Mouse (Mus musculus) telencephalon, adult 2 months (tissue): ENCODE measurements around the gene Tnik.
A peak's percentile ranks its signal among the peaks of the same experiment; 100 is the strongest.

Experiments
- DNase-seq: peaks from one replicate; pipeline ENCODE4 v3.0.0-alpha.2; 2011; ENCODE audit warnings: low read depth, low spot score

Gene Tnik

GRCm38 (mm10) chr3:28263948-28264840 lies 1.2 kb downstream of the Tnik start:
- DNase-seq: peak; percentile 35

DNA sequence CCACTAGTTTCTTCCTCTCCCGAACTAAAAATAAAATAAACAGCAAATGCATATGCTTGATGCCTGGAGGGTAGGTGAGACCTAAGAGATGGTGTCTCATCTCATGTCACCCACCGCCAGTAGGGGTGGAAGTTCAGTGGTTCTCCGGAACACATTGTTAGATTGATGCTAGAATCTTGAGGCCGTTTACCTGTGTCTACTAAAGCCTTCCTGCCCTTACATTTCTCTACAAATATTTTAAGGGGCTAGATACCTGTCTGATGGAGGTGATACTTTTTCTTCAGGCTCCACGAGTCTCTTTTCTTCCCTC lies 1.8 kb downstream of the Tnik start:
- no peak for DNase-seq

DNA sequence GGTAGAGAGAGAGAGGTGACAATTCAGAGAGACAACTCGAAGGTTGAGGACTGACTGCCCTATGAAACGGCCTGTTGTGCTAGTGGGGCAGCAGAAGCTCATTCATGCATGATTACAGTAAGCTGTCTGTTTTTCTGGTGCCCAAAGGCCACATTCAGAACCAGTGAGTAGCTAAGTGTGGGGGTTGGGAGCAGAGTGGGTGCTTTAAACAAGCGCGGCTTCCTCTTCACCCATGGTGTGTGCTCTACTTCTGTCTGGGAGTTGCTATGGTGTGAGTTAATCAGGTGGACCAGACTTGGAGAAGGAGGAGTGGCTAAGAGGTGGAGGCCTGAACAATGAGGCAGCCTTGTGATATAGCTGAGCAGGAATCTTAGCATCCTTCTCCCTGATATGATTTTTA lies 2.2 kb downstream of the Tnik start:
- peak; percentile 49 for DNase-seq

DNA sequence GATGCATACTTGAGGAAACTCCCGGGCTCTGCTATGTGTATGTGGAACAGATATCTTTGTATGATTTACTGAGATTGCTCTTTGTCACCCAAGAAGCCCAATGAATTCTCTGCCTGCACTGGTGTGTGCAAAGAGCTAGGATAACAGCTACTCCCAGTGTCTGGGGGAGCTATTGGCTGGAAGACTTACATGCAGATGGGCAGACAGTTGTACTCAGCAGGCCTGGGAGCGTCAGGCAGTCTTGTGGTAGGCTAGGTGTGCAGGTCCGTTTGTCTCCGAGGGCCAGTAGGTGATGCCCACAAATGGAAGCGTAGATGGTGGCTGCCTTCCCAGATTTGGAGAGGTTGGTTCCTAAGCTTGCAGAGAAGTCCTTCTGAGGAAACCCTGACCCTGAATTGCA lies 2.6 kb downstream of the Tnik start:
- DNase-seq: peak; percentile 21

DNA sequence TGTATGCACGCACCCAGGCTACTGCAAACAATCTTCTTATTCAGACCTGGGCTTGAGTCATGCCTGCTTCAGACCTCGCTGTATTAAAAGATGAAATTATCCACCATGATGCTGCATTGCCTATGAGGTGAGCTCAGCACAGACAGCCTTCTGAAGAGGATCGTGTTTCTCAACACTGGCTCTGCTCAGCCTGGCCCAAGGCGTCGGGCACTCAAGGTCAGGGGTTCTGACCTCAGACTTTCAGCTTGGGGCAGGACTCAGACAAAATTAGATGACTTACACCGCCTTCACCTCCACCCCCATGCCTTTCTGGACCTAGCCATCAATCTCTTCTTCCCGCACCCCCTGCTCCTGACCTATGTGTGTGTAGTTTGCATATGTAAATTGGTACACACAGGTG lies 4.2 kb downstream of the Tnik start:
- DNase-seq: no peak

DNA sequence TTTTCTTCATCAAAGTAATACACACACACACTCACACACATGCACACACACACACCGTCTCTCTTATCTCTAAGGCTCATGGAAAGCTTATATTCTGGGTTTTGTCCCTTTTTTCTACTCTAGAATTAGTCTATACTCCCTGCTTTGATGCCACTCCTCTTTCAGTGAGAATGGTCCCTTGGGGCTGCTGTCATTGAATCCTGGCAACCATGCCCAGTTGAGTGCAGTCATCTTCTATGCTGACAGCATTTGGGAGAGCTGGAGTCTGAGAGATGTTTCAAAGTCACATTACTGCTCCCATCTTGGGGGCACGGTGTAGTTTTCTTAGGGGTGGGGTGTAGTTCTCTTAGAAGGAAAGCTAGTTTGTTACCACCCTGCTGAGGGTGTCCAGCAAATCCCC lies 6.7 kb downstream of the Tnik start:
- no peak for DNase-seq

DNA sequence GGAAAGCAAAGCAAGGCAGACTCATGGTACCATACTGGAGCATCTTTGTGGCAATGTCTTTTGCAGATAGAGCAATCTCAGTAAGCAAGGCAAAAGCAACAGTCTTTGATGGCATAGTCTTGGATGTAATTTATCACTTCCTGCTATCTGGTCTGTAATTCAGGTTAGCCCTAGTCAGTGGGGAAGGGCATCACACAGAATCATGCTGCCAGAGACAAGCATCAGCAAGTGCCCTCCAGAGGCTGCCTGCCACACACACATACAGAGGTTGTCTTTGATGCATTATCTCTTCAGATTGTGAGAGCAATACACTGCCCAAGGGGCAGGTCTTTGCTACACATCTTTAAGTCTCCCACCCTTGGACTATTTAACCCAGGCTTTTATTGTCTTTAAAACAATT lies 8.9 kb downstream of the Tnik start:
- DNase-seq: no peak

- no peak for DNase-seq
Observed at GRCm38 (mm10) chr3:28274763-28275162, 11.7 kb downstream of the Tnik start.

- DNase-seq: no peak
Observed at GRCm38 (mm10) chr3:28289693-28290092, 26.7 kb downstream of the Tnik start.

DNA sequence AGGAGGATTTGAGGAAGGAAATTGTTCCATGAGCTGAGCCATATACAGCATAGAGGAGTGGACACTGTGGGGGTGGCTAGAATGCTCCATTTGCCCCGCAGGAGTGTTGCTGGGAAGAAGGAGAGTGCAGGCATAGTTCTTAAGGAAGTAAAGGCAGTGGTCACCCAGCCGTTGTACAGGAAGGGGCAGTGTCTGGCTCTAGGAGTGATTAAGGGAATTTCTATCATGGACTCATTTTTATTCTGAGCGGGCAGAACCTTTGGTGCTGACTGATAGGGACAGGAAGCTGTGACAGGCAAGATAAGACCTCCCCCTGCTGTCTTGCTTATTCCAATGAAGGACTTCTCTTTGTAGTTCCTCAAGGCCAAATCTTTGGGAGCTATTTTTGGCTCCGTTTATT lies 38.4 kb downstream of the Tnik start:
- no peak for DNase-seq

DNA sequence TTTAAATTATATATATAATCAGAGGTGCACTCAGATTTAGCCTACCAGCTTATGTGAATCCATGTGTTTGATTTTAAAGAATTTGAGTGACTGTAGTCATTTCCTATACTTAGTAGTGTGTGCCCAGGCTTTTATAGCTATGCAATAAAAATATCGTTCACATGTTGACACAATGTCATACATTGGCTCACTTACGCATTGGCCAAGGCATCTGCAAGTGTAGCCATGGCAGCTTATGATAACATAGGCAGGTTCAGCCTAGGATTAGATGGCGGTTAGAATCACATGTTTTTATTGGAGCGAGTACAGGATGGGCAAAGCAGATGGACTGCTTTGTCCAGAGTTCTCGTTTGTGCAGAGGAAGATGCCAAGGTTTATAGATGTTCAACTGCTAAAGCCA lies 40.9 kb downstream of the Tnik start:
- DNase-seq: no peak

GRCm38 (mm10) chr3:28306852-28307251 lies 43.8 kb downstream of the Tnik start:
- no peak for DNase-seq

DNA sequence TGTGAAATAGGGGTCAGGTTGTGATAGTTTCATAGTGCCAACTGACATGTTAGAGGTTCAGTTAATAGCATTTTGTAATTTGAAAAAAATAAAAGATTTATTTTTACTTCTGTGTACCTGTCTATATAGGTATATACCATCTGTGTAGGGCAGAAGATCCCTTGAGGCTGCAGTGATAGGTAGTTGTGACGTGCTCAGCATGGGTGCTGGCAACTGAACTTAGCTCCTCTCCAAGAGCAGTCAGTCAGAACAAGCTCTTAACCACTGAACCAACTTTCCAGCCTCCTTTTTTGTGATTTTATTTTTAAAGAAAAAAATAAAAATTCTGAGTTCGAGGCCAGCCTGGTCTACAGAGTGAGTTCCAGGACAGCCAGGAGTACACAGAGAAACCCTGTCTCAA lies 51.4 kb downstream of the Tnik start:
- no peak for DNase-seq

- peak; percentile 71 for DNase-seq
Observed at GRCm38 (mm10) chr3:28317339-28317738, 54.3 kb downstream of the Tnik start.

DNA sequence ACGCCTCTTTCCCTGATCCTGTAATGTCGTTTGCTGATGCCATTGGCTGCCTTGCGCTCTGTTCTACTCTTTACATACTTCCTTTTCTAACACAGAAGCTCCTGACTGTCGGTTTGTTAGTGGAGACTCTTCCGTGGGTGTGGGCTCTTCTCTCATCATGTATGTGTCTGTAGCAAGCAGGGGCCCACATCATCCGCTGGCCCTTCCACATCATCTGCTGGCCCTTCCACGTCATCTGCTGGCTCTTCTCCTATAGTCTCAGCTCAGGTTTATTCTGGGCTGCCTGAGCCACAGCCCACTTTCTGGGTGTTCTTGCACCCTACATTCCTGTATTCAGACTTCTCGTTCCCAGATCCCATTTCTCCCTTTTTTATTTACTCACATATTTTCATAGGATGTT lies 58.6 kb downstream of the Tnik start:
- DNase-seq: no peak

DNA sequence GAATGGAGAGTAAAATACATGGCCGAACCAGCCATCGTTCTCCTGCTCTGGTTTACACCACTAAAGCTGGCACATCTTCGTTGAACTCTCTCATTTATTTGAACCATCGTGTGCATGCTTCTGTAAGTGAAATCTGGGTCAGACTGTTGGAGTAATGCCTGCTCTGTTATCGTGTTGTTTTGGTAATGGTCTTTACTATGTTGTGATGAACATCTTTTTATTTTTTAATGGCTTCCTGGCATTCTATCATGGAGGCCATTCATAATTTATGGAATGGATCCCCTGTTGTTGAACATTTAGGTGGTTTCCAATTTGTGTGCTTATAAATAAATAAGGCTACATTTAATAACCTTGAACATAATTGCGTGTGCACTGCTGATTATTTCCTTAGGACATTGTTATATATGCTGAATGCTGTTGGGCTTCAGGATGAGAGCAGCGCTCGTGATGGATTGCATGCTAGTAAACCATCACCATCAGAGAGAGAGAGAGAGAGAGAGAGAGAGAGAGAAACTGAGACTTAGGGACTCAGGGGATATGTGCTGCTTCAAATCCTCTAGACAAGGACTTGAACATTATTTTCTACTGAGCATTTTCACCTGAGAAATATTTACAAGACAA lies 62.7 kb downstream of the Tnik start:
- DNase-seq: no peak

GRCm38 (mm10) chr3:28332316-28332715 lies 69.3 kb downstream of the Tnik start:
- no peak for DNase-seq

DNA sequence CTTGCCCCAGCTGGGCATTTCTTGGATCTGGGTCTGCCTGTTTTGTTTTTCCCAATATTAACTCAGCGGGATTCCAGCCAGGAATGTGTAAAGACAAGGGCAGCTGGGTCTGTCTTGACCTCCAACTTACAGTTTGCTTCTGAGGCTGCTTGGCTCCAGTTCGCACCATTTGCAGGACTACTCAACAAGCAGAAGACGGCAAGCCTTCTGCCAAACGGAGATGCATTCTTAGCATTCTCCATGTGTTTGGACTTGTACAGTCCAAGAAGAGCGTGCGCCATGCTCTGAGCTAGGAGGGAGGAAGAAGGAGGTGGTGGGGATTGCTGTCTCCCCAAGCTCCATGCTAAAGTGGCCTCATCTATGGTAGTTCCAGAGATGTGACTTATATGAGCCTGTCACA lies 70.9 kb downstream of the Tnik start:
- DNase-seq: no peak

- DNase-seq: no peak
Observed at GRCm38 (mm10) chr3:28334547-28334946, 71.5 kb downstream of the Tnik start.

GRCm38 (mm10) chr3:28340071-28340470 lies 77.1 kb downstream of the Tnik start:
- no peak for DNase-seq

GRCm38 (mm10) chr3:28343204-28343603 lies 80.2 kb downstream of the Tnik start:
- DNase-seq: no peak

DNA sequence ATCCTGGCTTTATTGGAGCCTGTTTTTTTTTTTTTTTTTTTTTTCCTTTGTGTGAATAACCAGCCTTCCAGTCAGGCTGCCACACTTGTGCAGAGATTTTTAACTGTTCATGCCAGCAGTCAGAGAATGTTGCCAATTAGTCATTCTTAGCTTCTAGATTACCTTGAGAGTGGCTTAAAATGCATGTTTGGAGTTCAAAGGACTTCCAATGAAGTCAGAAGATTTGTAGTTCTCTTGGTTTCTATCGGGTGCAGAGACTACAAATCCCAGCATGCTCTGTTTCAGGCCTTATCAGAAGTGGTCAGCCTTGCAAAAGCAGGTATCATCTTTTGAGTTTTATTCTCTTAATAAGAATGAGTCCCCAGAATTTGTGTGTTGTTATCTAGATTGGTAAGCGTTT lies 80.6 kb downstream of the Tnik start:
- DNase-seq: no peak

GRCm38 (mm10) chr3:28345446-28345845 lies 82.4 kb downstream of the Tnik start:
- no peak for DNase-seq
